Mouse (Mus musculus) left cerebral cortex, postnatal 10 days (tissue): ENCODE measurements at regions not wholly inside any gene's neighbourhood (a gene's known extent, or its start where the extent isn't known, plus 50 kb on each side); places are given as distances from the start of the nearest gene placed in this dataset.

Experiments used
- DNase-seq, 2 experiments: peaks; one replicate each; pipeline ENCODE4 v3.0.0; 2021 to 2022; ENCODE audit warnings: low spot score in 2 of 2, mixed read lengths in 1 of 2; ENCODE audit errors: extremely low spot score in 1 of 2
- intact Hi-C: fragments of 180-260 bp; cut with DNase I; formaldehyde crosslinking; loops from one replicate; pipeline ENCODE4 v1.15.1; 2025

DNA sequence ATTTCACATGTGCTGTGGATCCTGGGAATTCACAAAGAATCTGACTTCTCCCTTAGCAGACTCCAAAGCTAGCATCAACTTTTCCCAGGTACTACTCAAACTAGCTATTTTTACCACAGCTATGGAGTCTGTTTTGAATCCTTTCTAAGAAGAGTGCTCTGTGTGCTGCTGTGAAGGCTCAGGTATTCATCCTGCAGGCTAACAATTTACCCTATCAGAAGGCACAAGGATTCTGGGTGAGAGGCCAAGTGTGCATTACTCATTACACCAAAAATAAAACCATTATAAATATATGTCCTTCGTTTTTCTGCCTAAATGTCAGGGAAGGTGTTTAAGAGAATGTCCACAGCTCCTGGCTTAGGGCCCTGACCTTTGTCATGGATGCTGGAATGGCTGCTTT is 353.2 kb upstream of the Negr1 start:
- no peak for DNase-seq
- intact Hi-C loops = no loop called here

DNA sequence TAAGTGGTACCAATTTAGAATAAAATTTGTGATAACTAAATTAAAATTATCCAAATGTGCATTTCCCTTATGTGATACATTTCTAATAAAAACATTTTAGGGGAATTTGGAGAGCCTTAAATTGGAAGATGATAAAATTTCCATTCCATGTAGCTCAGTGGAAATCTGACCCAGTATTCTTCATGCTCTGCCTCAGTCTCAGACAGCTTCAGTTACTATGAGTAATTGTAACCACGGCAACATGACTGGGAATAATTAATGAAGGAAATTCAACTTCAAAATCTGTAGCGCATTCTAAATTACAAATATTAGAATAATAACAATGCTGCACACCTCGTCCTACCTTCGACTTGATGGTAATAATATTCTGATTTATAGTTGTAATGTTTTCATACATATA is 350.8 kb upstream of the Negr1 start:
- intact Hi-C loops = no loop called here
- DNase-seq = no peak

DNA sequence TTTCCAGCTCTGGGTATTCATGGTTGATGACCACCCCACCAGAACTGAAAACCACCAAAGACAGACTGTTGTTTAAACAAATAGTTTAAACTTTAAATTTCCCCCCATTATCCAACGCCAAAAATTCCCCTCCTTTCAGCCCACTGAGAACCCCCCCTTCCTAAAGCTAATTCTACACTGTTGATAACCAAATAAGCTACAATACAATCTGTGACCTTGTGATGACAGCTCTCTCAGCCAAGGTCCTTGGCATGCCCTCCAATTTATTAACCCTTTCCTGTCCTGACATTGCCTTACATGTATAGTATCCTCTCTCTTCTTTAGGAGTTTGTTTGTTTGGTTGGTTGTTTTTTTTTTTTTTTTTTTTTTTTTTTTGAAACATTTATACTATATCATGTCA is 346.8 kb upstream of the Negr1 start:
- intact Hi-C loops = no loop called here
- no peak for DNase-seq

DNA sequence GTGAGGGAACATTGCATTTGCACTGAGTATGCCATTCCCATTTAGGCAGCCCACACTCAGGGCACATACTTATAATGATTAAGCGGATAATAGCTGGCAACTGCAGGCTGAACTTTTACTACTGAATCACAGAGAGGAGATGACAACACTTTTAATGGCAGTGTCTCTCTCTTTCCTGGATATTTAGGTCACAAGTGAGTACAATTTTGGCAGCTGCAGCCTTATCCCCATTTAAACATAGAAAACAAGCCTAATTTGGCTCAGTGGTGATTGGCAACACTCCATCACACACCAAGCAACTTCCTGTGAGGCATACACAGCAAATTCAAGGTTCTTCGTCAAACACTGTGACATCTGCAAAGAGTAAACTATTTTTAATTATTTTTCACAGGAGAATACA is 329.5 kb upstream of the Negr1 start:
- intact Hi-C loops = no loop called here
- DNase-seq = no peak

DNA sequence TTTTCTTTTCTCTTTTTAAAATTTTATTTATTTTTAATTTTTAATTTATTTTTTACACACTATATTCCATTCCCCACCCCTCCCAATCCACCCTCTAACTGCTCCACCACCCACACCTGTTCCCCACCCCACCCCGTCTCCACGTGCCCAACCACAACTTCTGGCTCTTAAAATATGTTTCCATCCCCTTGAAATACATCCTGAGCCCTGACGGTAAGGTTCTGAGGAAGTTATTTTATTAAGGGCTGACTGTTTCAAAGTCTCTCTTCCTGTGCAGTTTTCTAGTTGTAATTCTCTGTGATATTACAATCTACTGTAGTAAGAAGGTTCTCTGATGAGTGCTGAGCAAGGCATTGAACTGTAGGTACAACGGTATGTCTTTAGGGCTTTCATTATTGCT is 325.6 kb upstream of the Negr1 start:
- intact Hi-C loops = no loop called here
- no peak for DNase-seq

DNA sequence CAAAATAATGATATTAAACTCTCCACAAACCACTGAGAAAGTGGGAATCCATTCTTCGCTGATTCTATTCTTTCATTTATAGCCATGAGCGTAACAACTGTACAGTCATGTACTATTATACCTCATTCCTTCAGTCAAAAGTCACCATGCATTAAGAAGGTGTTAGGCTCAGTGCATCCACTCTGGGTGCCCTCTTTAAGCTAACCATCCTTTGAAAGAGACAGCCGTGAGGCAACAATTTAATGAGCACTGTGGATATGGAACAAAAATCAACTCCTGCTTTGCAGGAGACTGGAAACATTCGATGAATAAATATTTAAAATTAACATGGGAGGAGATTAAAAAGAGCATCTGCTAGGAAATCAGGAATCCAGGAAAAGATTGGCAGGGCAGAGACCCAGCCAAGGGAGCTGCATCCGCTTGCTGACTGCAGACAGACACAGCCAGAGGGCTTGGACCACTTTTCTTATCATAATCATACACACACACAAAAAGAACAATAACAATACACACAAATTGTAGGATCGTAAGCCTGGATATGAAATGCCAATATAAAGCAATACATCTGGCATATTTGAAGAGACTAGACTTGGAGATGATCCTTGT is 309.2 kb upstream of the Negr1 start:
- intact Hi-C loops = no loop called here
- DNase-seq = no peak

DNA sequence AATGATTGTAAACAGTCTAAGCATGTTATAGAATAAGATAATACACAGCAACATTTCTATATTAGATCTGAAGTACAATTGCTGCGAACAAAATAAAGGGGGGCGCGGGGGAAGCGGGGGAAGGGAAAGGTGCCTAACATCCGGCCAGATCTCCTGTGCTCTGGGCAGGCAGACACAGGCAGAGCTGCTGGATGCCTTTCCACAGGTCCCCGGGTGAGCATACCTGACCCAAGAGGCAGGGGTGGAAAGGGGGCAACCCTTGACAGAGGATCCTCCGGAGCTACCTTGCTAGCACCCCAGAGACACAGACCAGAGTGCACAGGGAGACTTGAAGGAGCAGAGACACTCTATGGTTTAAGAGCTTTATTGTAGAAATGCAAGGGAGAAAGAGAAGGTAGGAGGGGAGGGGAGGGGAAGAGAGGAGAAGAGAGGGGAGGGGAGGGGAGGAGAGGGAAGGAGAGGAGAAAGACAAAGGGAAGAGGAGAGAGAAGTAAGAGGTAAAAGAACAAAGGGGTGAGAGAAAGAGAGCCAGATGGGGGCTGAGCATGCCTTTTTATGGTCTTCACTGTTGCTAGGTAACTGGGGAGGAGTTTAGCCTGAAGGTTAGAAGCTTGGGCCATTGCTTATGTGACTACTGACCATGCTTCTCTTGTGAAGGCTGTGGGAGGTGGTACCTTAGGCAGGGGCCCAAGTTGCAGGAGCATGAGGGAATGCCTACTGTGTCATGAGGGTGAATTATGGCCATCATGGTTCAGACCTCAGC is 308.2 kb upstream of the Negr1 start:
- intact Hi-C loops = no loop called here
- DNase-seq = no peak

DNA sequence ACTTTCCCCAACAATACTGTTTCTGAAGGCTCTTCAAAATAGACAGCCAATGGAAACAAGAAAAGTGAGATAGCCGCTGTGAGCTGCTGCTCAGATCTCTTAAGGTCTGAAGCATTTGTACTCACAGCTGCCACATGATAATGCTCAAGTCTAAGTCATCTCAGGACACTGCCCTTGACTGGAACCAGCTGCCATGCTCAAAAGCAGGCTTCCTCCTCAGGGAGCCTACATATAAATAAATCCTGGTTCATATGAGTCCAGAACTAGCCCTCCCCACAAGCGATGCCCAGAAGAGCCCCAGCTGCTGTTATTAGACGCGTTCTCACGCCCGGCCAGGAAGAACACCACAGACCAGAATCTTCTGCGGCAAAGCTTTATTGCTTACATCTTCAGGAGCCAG is 304.9 kb upstream of the Negr1 start:
- intact Hi-C loops = no loop called here
- no peak for DNase-seq

DNA sequence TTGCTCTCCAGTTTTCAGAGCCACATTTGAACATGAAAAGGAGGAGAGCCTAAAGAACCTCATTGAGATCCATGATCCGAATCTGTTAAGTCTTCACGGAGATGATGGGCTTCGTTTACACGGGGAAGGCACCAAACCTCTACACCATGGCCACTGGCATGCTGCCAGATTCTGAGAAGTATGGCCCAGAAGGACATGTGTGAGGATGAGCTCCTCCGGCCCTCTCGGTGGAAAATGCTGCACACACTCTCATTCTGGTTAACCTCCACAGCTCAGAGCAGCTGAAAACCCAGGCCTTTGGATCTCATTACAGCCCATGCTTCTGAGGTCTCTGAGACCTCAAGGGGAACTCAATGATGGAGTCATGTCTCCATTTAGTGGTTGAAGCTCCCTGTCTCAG is 296.9 kb upstream of the Negr1 start:
- DNase-seq = peak in 1 of 2 experiments; percentile 18
- intact Hi-C loops = no loop called here

DNA sequence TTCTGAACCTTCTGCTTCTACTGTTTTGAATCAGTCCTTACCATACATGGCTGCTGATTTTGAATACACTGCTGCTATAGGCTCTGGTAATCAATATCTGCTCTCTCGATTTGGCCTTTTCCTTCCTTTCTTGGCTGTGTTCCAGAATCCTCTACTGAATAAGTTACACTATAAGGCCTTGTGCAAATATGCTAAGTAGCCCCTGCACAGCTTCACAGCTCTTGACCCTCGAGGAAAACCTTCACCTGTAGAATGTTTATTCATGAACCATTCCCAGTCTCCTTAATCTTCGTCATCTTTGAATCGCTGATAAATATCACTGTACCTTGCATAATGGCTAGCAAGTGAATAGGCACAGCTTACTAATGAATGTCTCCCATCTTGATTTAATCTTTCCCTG is 293.9 kb upstream of the Negr1 start:
- DNase-seq = no peak
- intact Hi-C loops = no loop called here

DNA sequence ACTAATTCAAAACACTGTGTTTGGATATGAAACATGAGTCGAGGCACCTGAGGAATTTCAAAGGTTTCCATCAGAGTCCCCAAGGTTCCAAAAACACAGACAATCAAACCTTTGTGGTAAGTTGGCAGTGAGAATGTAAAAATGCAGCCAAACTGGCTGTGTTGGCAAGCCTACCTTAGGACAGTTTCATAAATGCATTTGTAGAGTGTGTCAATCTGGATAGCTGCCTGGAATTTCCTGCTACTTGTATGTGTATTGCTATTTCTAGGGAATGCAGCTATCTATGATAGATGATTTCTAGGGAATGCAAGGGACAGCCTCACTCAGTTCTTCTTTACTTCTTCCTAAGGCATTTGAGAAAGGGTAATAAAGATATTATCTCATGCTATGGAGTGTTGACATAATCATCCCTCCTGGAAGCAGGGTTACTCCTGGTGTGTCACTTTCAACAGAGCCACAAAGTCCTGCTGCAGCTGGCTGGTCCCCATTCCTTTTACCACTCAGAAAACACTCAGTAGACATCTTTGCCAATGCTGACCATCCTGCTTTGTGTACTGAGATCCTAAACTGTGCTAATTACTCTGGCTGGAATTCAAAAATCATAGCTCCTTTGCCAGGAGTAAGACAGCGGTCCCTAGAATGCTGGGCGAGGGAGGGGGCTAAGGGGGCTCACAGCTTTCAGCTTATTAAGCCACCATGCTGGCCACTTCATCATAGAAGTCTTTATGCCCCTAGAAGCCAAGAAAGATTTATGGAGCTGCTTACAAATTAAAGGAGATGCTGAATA is 261.4 kb upstream of the Negr1 start:
- DNase-seq = peak in 1 of 2 experiments; percentile 28
- intact Hi-C loops = no loop called here

DNA sequence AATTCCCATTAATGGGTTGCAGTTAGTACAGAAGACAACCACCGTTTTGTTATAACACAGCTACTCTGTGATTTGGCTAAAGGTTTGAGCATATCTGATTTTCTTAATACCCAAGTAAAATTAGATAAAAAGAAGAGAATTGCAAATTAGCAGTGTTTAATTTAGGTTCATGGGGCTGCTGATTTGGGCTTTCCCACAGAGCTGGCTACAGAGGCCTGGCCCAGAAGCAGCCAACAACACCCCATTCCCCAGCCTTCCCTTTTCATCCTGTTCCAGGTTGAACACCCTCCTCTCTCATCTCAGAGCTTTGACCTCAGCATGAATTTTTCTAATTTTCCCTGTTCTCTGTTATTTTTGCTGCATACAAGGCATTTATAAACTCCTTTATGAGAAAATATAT is 260.3 kb upstream of the Negr1 start:
- intact Hi-C loops = no loop called here
- DNase-seq = no peak

DNA sequence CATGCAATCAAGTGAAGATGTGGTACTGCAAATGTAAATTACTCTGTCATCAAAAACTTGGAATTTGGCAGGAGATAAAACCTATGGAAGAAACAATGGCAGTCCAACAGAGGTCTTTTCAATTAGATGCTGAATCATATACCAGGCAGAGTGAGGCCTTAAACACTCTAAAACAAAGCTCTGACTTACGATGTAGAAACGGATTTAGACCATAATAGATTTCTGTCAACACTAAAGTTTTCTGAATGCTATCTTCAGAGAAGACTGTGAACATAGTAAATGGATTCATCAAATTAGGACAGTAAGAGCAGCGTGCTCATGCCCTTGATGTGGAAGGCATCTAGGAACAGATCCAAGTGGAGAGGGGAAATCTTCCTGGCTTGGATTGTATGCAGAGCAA is 259.8 kb upstream of the Negr1 start:
- no peak for DNase-seq
- intact Hi-C loops = no loop called here

DNA sequence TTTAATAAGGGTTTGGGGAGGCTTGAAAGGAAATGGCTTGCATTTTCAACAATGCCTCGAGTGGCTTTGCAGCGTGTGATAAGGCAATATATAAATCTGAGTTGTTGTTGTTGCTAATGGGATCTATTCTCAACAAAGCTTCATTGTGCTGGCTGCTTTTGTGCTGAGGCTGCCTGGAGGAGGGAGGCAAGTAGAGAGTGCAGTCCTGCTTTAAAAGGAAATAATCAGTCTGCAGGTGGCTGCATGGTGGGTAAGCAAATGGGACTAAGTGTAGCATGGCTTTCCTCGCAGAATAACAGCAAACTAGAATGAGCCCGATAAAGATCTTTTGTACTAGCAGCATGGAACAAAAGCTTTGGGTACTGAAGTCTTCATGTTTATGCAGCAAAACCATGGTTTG is 257.4 kb upstream of the Negr1 start:
- intact Hi-C loops = no loop called here
- no peak for DNase-seq

DNA sequence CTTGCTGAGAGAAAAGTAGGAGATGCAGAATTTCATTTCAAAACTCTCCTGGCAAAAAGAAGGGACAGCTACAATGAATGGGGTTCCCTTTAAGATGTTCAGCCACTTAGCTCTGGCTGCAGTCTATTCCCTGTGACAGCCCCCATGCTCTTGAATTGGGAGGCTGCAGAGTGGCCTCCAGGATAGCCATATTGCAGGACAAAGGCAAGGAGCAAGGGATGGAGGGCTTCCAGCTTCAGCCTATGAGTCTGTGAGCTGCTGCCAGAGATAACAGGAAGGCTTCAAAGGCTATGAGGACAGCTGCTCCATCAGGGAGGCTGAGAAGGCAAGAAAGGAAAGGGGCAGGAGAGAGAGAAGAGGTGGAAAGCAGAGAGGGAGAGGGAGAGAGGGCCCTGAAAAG is 256.5 kb upstream of the Negr1 start:
- DNase-seq = no peak
- intact Hi-C loops = no loop called here

DNA sequence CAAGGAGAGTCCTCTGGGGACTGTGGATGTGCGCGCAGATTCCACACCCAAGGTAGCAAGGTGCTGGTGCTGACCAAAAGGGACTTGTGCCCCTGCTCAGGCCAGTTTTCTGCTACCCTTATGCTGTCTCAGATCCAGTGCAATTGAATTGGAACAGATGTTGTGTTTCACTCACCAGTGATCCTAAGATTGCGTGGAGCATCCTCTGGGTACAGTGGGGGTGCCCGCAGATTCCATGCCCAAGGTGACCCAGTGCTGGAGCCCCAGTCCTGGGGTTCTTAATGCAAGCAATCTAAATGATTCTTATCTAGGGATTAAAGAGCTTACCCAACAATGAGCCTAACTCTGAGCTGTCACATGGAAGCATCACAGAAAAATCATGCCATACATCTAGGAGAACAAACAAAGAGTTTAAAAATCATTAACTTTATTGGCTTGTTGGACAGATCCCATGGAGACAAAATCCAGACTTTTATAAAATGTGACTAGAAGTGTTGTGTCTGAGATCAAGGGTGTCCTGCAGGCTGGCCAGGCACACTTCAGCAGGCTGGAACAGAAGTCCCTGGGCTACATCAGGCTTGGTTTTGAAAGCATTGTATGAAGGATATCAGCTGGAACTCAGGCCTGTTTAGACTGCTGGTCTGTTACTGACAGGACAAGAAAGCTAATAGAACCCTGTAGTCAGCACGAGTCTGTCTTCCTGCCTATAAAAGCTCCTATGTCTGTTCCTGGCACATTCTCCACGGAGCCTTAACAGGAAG is 226.4 kb upstream of the Negr1 start:
- intact Hi-C loops = no loop called here
- DNase-seq = no peak

DNA sequence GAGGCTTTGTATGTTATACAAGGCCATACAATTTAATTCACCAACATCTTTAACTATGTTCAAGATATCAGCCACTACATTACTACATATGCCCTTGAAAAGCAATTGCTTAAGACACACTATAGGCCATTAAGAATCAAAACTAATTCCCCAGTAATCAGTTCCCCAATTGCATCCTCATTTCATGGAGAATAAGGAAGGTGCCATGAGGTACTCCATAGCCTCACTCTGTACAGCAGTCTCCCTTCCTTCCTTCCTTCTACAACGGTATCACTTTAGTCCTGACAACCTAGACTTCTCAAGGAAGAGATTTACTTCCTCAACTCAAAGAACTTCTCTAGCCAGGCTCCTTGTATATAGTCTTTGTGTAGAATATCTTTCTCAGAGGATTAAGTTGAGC is 220.1 kb upstream of the Negr1 start:
- intact Hi-C loops = no loop called here
- no peak for DNase-seq

DNA sequence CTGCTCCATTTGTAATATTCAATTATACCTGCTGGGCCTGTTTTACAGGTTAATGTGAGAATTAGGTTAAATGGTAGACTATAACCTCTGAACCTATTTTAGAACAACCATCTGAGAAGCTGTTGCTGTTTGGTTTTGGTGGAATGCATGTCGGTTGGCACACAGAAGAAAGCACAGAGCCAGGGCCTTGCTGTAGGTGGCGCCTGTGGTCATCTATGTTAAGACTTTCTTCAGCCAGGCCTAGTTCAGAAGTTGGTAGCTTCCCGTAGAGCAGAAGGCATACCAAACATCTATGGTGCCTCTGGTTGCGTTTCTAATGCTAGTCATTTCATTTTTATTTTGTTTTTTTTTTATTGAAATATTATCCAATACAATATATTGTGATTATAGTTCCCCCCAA is 209.9 kb upstream of the Negr1 start:
- intact Hi-C loops = no loop called here
- no peak for DNase-seq

DNA sequence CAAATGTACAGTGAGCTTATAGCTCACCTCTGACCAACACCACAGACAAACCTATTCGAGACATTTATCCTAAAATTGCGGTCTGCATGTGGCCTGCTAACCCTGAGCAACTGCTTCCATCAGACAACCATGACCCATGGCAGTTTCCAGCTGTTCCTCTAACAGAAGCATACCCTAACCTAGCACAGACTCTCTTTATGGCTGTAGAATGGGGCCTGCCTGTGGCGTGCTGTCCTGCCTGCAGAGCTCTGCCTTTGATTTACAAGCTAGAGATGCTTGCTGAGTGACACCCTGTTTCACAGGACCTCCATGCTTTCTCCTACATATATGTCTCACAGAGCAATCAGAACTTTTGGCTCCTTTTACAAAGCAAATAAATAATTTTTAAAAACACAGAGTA is 208.2 kb upstream of the Negr1 start:
- intact Hi-C loops = no loop called here

More for the DNA sequence above, 208.2 kb upstream of the Negr1 start:
- no peak for DNase-seq
